Mouse (Mus musculus) forebrain, embryonic 10.5 days (tissue): ENCODE data around the gene Tmem189. TPM values are rescaled to one million over a fixed set of nuclear protein-coding genes. Genes with fewer than 3 reads are reported as not detected.
"Not testable (repeated sequence)": the region's sequence is repeated elsewhere in the genome, so short reads cannot be mapped to it uniquely, and the experiment has no call there.

Experiments
- DNase-seq: peaks from one replicate; pipeline ENCODE4 v3.0.0-alpha.2; 2017; ENCODE audit warnings: low spot score; ENCODE audit errors: extremely low spot score
- H3K27ac ChIP-seq: fragments of 300-500 bp; sonication (generic); 2 replicates; pipeline ENCODE4 v1.5.1; 2016; ENCODE audit warnings: mild to moderate bottlenecking
- H3K27me3 ChIP-seq: fragments of 300-500 bp; sonication (generic); 2 replicates; pipeline ENCODE4 v1.6.1; 2016; ENCODE audit warnings: mild to moderate bottlenecking; ENCODE audit not compliant: poor library complexity, severe bottlenecking
- H3K36me3 ChIP-seq: fragments of 300-500 bp; sonication (generic); replicated peaks from 2 replicates; pipeline ENCODE4 v1.6.1; 2016; ENCODE audit warnings: mild to moderate bottlenecking, moderate library complexity
- H3K4me1 ChIP-seq: fragments of 300-500 bp; sonication (generic); 2 replicates; pipeline ENCODE4 v1.6.1; 2016
- H3K4me3 ChIP-seq: fragments of 300-500 bp; sonication (generic); 2 replicates; pipeline ENCODE4 v1.5.1; 2016; ENCODE audit warnings: mild to moderate bottlenecking, moderate library complexity
- H3K9me3 ChIP-seq: fragments of 300-500 bp; sonication (generic); 2 replicates; pipeline ENCODE4 v1.6.1; 2016; ENCODE audit warnings: mild to moderate bottlenecking, moderate library complexity
- WGBS: fragments of 180-500 bp; shearing (Covaris S2); methylation state at CpG from one replicate; pipeline ENCODE4 v1.1.7; 2016; 5-methylcytosine and 5-hydroxymethylcytosine counted together
- polyA plus RNA-seq: library from polyadenylated mRNA; unstranded; fragments of >200 nt; fragmentation: Nextera tagmentation; extraction: Ambion mirVana; gene quantifications from 2 replicates; pipeline ENCODE4 v1.2.1, GENCODE M21; 2016

Gene Tmem189
- polyA plus RNA-seq, 1 experiment from 2014 or later = 31.5 TPM

DNA sequence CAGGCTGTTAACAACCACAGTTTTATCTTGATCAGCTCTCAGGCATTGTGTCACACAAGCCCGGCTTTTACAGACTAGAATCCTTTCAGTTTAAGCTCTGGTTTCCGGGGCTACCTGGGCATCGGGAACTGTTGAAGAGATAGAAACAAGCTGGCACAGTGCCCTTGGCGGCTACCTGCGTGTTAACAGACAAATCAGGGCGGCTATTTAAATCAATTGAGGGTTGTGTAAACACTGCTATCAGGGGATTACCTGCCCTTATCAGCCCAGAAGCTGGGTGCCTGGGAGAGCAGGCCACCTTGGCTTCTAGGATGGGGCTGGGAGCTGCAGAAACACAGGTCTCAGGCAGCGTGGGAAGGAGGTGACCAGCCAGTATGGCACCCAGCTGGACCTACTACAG, 36.9 kb downstream of the Tmem189 start:
- peaks cover 82% of the 10 kb centered on the region for H3K36me3 ChIP-seq
- 89% methylated on average over 7 of the region's 7 CpGs for WGBS

GRCm38 (mm10) chr2:167651622-167652021, 38.0 kb downstream of the Tmem189 start:
- DNase-seq = no peak
- Histone ChIP-seq H3K27me3 (no peaks in the 10 kb centered on the region), H3K36me3 (peaks cover 80% of the 10 kb centered on the region), H3K9me3 (no peaks in the 10 kb centered on the region), H3K27ac (no peak overlapping the region; the same call in 1 of the 2 replicates), H3K4me1 (peaks cover 2% of the 10 kb centered on the region; the same call in 1 of the 2 replicates), H3K4me3 (no peak overlapping the region)
- 85% methylated on average over 9 of the region's 9 CpGs for WGBS

More for the DNA sequence above, 36.9 kb downstream of the Tmem189 start:
- Histone ChIP-seq H3K27me3 (no peaks in the 10 kb centered on the region), H3K9me3 (no peaks in the 10 kb centered on the region), H3K4me1 (peaks cover 7% of the 10 kb centered on the region; the same call in 1 of the 2 replicates), H3K27ac (no peak overlapping the region), H3K4me3 (no peak overlapping the region)
- DNase-seq = no peak

- Histone ChIP-seq H3K27me3 (no peaks in the 10 kb centered on the region), H3K4me3 (no peak overlapping the region), H3K9me3 (no peaks in the 10 kb centered on the region), H3K27ac (no peak overlapping the region), H3K4me1 (no peaks in the 10 kb centered on the region; the same call in 1 of the 2 replicates), H3K36me3 (peaks cover 93% of the 10 kb centered on the region)
- 93% methylated on average over 12 of the region's 12 CpGs for WGBS
- DNase-seq = no peak
Measured at GRCm38 (mm10) chr2:167649290-167650032, 40.2 kb downstream of the Tmem189 start.

GRCm38 (mm10) chr2:167646411-167646810, 43.2 kb downstream of the Tmem189 start:
- WGBS = 74% methylated on average over 4 of the region's 4 CpGs
- DNase-seq = no peak
- H3K27me3 ChIP-seq = no peaks in the 10 kb centered on the region
- no peaks in the 10 kb centered on the region for H3K9me3 ChIP-seq
- H3K27ac ChIP-seq = no peak overlapping the region
- no peak overlapping the region for H3K4me3 ChIP-seq
- no peaks in the 10 kb centered on the region for H3K4me1 ChIP-seq
- H3K36me3 ChIP-seq = peaks cover 82% of the 10 kb centered on the region

DNA sequence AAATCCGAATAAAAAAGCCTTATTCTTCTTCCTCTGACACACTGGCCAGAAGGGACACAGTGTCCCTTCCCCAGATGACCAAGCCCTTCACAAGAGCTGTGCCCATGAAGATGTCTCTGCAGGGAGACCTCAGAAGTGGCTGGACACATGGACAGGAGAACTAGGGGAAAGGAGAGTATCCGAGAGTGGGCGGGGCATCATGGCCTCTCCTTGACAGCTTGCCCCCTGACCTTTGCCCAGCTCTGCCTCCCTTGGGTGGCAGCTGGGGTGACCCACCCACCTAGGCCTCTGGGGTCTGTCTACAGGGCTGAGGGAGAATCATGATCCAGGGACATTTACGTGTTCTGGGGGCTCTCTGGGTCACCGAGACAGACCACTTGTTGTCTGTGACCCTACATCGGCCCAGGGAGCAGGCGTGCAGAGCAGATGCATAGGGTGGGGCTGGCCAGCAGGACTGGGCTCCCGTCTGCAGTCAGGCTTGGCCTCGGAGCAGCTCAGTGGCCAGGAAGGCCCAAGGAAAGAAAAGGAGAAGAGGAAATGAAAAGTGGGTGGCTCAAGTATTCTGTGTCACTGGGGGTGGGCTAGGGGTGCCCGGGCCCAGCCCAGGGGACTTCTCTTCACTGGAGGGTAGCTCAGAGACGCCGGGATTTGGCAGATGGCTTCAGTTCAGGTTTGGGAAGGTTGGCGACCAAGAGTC, 46.1 kb downstream of the Tmem189 start:
- not testable (repeated sequence) for H3K27me3 ChIP-seq, DNase-seq, H3K4me1 ChIP-seq, H3K9me3 ChIP-seq, H3K4me3 ChIP-seq, H3K27ac ChIP-seq
- peaks cover 60% of the 10 kb centered on the region for H3K36me3 ChIP-seq
- 91% methylated on average over 13 of the region's 13 CpGs for WGBS

DNA sequence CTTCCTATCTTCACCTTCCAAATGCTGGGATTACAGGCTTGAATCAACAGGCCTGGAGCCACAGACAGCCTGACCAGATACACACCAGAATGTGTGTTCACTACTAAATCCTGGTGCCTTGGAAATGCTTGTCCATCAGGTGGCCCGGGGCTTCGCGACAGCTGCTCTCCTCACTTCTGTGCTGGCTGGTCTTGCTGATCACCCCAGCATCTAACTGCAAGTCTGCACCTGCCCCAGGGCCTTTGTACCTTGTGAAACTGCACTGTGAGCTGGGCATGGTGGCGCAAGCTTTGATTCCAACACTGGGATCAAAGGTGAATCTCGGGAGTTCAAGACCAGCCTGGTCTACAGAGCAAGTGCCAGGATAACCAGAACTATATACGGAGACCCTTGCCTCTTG, 47.5 kb downstream of the Tmem189 start:
- H3K4me1 ChIP-seq = no peaks in the 10 kb centered on the region

GRCm38 (mm10) chr2:167641337-167641736, 48.3 kb downstream of the Tmem189 start:
- 49% methylated on average over 8 of the region's 8 CpGs for WGBS
- no peak overlapping the region for H3K27ac ChIP-seq
- H3K9me3 ChIP-seq = no peaks in the 10 kb centered on the region
- no peak for DNase-seq
- H3K27me3 ChIP-seq = no peaks in the 10 kb centered on the region
- H3K4me1 ChIP-seq = no peaks in the 10 kb centered on the region
- H3K4me3 ChIP-seq = no peak overlapping the region
- H3K36me3 ChIP-seq = peaks cover 40% of the 10 kb centered on the region

More for the DNA sequence above, 47.5 kb downstream of the Tmem189 start:
- no peak for DNase-seq
- no peaks in the 10 kb centered on the region for H3K27me3 ChIP-seq
- H3K4me3 ChIP-seq = no peak overlapping the region
- H3K27ac ChIP-seq = no peak overlapping the region
- H3K36me3 ChIP-seq = peaks cover 49% of the 10 kb centered on the region
- 92% methylated on average over 6 of the region's 6 CpGs for WGBS
- no peaks in the 10 kb centered on the region for H3K9me3 ChIP-seq

- Histone ChIP-seq H3K4me3 (no peak overlapping the region), H3K27me3 (no peaks in the 10 kb centered on the region), H3K36me3 (peaks cover 30% of the 10 kb centered on the region), H3K4me1 (no peaks in the 10 kb centered on the region), H3K9me3 (no peaks in the 10 kb centered on the region), H3K27ac (no peak overlapping the region)
- DNase-seq = no peak
- 85% methylated on average over 3 of the region's 3 CpGs for WGBS
Measured at GRCm38 (mm10) chr2:167640279-167640678, 49.3 kb downstream of the Tmem189 start.

DNA sequence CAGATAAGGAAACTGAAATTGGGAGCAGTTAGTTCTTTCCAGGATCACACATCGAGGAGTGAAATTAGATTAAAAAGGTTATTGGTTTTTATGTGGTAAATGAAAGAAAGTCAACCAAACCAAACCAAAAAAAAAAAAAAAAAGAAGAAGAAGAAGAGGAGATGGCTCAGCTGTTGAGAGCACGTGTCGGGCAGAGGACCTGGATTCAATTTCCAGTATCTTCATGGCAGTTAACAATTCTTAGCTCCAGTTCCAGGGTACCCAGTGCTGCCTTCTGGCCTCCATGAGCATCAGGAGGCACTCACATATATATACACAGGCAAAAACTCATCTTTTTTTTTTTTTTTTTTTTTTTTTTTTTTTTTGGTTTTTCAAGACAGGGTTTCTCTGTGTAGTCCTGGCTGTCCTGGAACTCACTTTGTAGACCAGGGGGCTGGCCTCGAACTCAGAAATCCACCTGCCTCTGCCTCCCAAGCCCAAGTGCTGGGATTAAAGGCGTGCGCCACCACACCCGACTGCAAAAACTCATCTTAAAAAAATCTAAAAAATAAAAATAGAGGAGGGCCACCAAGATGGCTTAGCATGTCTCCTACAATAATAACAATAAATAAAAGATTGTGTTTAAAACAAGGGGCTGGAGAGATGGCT, 54.6 kb downstream of the Tmem189 start:
- Histone ChIP-seq H3K9me3 (no peaks in the 10 kb centered on the region), H3K4me3 (peak overlapping the region; percentile 44), H3K27ac (no peak overlapping the region; the same call in 1 of the 2 replicates), H3K27me3 (no peaks in the 10 kb centered on the region), H3K4me1 (peaks cover 42% of the 10 kb centered on the region), H3K36me3 (0 out of 2 replicates have a peak, but pooled peaks cover under 1% of the 10 kb centered on the region)
- DNase-seq = no peak
- 77% methylated on average over 7 of the region's 7 CpGs for WGBS

GRCm38 (mm10) chr2:167634338-167634770, 55.3 kb downstream of the Tmem189 start:
- H3K4me1 ChIP-seq = peaks cover 48% of the 10 kb centered on the region
- no peaks in the 10 kb centered on the region for H3K9me3 ChIP-seq
- H3K36me3 ChIP-seq = peaks cover 6% of the 10 kb centered on the region; the same call in 1 of the 2 replicates
- H3K27me3 ChIP-seq = no peaks in the 10 kb centered on the region
- peak overlapping the region; percentile 81 for H3K27ac ChIP-seq
- DNase-seq = peak; percentile 97
- WGBS = under 1% methylated on average over 15 of the region's 15 CpGs
- H3K4me3 ChIP-seq = peak overlapping the region; percentile 44

DNA sequence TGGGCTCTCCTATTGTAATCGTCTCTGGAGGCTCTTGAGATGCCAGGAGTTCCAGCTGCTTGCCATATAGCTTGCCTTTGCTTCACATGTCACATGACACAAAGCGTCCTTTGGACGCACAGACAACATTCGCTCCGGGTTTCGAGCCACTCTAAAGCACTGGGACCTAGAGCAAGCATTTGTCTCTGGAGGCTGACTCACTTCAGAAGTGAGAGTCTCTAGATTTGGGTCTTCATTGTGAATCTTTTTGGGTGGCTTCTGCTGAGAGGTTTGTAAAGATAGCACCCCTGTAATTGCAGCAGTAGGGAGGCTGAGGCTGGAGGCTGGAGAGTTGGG, 56.1 kb downstream of the Tmem189 start:
- H3K4me3 ChIP-seq = no peak overlapping the region

GRCm38 (mm10) chr2:167632731-167633536, 56.7 kb downstream of the Tmem189 start:
- peak overlapping the region; percentile 99 for H3K27ac ChIP-seq
- 86% methylated on average over 12 of the region's 12 CpGs for WGBS
- H3K9me3 ChIP-seq = no peaks in the 10 kb centered on the region
- DNase-seq = no peak
- peaks cover 21% of the 10 kb centered on the region for H3K36me3 ChIP-seq
- H3K27me3 ChIP-seq = no peaks in the 10 kb centered on the region
- peaks cover 62% of the 10 kb centered on the region for H3K4me1 ChIP-seq
- H3K4me3 ChIP-seq = peak overlapping the region; percentile 89

More for the DNA sequence above, 56.1 kb downstream of the Tmem189 start:
- WGBS = 90% methylated on average over 6 of the region's 6 CpGs
- DNase-seq = no peak
- peaks cover 15% of the 10 kb centered on the region for H3K36me3 ChIP-seq
- H3K9me3 ChIP-seq = no peaks in the 10 kb centered on the region
- peak overlapping the region; percentile 45 for H3K27ac ChIP-seq
- H3K4me1 ChIP-seq = peaks cover 57% of the 10 kb centered on the region
- H3K27me3 ChIP-seq = no peaks in the 10 kb centered on the region
